In genomic region chr10:80445898-80446601, GRCm38 (mm10) we compare ENCODE assay signal across 8 mouse cellular contexts. TPM values are rescaled to one million over a fixed set of nuclear protein-coding genes. Genes with fewer than 3 reads are reported as not detected.
DNase-seq lines count a peak whose midpoint lies in the region; ATAC-seq lines count a peak whose summit lies in the region.

No protein-coding gene starts in this region.

- no peaks in the 10 kb centered on the region for H3K9me3 ChIP-seq in intestine, embryonic 14.5 days (ENCODE audit: control insufficient read depth, low read length)

- no peak overlapping the region for H3K27ac ChIP-seq in intestine, embryonic 14.5 days (ENCODE audit: low read depth)

- no peaks in the 10 kb centered on the region for H3K36me3 ChIP-seq in intestine, embryonic 14.5 days (ENCODE audit: control insufficient read depth, insufficient read depth, low read length)

- DNase-seq in WW6 (ENCODE audit: low read depth, low spot score) = peak; percentile 69
- peak; percentile 85 to 86 for DNase-seq in cerebellum, postnatal 36 days
- DNase-seq in gastrocnemius, adult 8-10 months (ENCODE audit: low spot score in 2 of 2) = peak; percentile 52 to 65
- peak; percentile 95 for DNase-seq in intestine, embryonic 14.5 days (ENCODE audit: low spot score)
- peak; percentile 66 to 79 for DNase-seq in left cerebral cortex, postnatal 25 days (ENCODE audit: low spot score in 2 of 2)
- peak; percentile 83 for DNase-seq in mesoderm, embryonic 11.5 days (ENCODE audit: low read depth, low spot score)
- DNase-seq in right cerebral cortex, postnatal 25 days = peak; percentile 64
- peak; percentile 75 for DNase-seq in urinary bladder, postnatal 25 days (ENCODE audit: low spot score)

- H3K27me3 ChIP-seq in intestine, embryonic 14.5 days (replicated peaks; ENCODE audit: control insufficient read depth, insufficient read depth, low read length) = no peaks in the 10 kb centered on the region; the same call in 1 of the 2 replicates

- intact Hi-C loops in left cerebral cortex, postnatal 25 days (cut with DNase I) = loop anchor here (1.0 to 2.0 kb wide), 3 partner anchors 63 to 111 kb away; no protein-coding TSS in a partner anchor

- peak; percentile 83 for ATAC-seq in intestine, embryonic 14.5 days (replicated peaks; ENCODE audit: low FRiP score, low TSS enrichment, low read depth)

- no peak overlapping the region for H3K4me3 ChIP-seq in intestine, embryonic 14.5 days (ENCODE audit: low read depth, low read length)

- H3K9ac ChIP-seq in intestine, embryonic 14.5 days (ENCODE audit: low read length) = no peak overlapping the region

- WGBS in intestine, embryonic 14.5 days = 7% methylated on average over 26 of the region's 26 CpGs

- H3K4me2 ChIP-seq in intestine, embryonic 14.5 days (ENCODE audit: low read length) = peak overlapping the region; percentile 15; the same call in 1 of the 2 replicates

- peaks cover 4% of the 10 kb centered on the region; the same call in 1 of the 2 replicates for H3K4me1 ChIP-seq in intestine, embryonic 14.5 days (replicated peaks; ENCODE audit: control insufficient read depth, insufficient read depth, low read length)

RNA-seq across cellular contexts. Expression of gene Tcf3, which starts 12.6 kb away (rescaled TPM):
- total RNA-seq in gastrocnemius, adult 8-10 months (2022) = 10 to 100 TPM in 3 of 4 experiments, 1 to 10 TPM in 1; 9.9 to 13.1 (median 10.8) TPM
- polyA plus RNA-seq in intestine, embryonic 14.5 days (2014; fragmentation: Nextera tagmentation; extraction: Ambion mirVana) = 106 and 114 TPM in 2 replicates
- 10 to 100 TPM; 22.6 to 25.8 TPM for total RNA-seq in left cerebral cortex, postnatal 25 days (2021)

RNA-seq across cellular contexts. Expression of gene Uqcr11, which starts 39.4 kb away (rescaled TPM):
- 100 to 1,000 TPM; 691 to 868 (median 797) TPM for total RNA-seq in gastrocnemius, adult 8-10 months (2022)
- 941 and 1,108 TPM in 2 replicates for polyA plus RNA-seq in intestine, embryonic 14.5 days (2014; fragmentation: Nextera tagmentation; extraction: Ambion mirVana)
- 100 to 1,000 TPM; 482 to 488 TPM for total RNA-seq in left cerebral cortex, postnatal 25 days (2021)

RNA-seq across cellular contexts. Expression of gene Mbd3, which starts 46.7 kb away (rescaled TPM):
- 100 to 1,000 TPM; 120 to 138 (median 131) TPM for total RNA-seq in gastrocnemius, adult 8-10 months (2022)
- 203 and 206 TPM in 2 replicates for polyA plus RNA-seq in intestine, embryonic 14.5 days (2014; fragmentation: Nextera tagmentation; extraction: Ambion mirVana)
- total RNA-seq in left cerebral cortex, postnatal 25 days (2021) = 100 to 1,000 TPM; 134 to 138 TPM

RNA-seq across cellular contexts. Expression of gene Onecut3, which starts 48.6 kb away (rescaled TPM):
- total RNA-seq in gastrocnemius, adult 8-10 months (2022) = not detected
- polyA plus RNA-seq in intestine, embryonic 14.5 days (2014; fragmentation: Nextera tagmentation; extraction: Ambion mirVana) = 0.04 and 0.09 TPM in 2 replicates
- total RNA-seq in left cerebral cortex, postnatal 25 days (2021) = not detected

RNA-seq across cellular contexts. Expression of gene Mex3d, which starts 58.6 kb away (rescaled TPM):
- total RNA-seq in gastrocnemius, adult 8-10 months (2022) = 1 to 10 TPM; 4.2 to 6.3 (median 4.7) TPM
- 5.3 and 6.7 TPM in 2 replicates for polyA plus RNA-seq in intestine, embryonic 14.5 days (2014; fragmentation: Nextera tagmentation; extraction: Ambion mirVana)
- total RNA-seq in left cerebral cortex, postnatal 25 days (2021) = 10 to 100 TPM; 17.7 to 22.2 TPM
